7 mouse cellular contexts compared by ENCODE assay signal in genomic region chr1:87263796-87264133, GRCm38 (mm10). TPM values are rescaled to one million over a fixed set of nuclear protein-coding genes. Genes with fewer than 3 reads are reported as not detected.
DNase-seq lines count a peak whose midpoint lies in the region; ATAC-seq and TF ChIP-seq lines count a peak whose summit lies in the region.

No protein-coding gene starts in this region.

- H3K27me3 ChIP-seq in lung, postnatal 0 days (replicated peaks; ENCODE audit: insufficient read depth, low read length): peaks cover 50% of the 10 kb centered on the region
- peaks cover 80% of the 10 kb centered on the region for H3K27me3 ChIP-seq in forebrain, embryonic 12.5 days
- H3K27me3 ChIP-seq in limb, embryonic 14.5 days (ENCODE audit: control insufficient read depth, insufficient read depth, low read length): peaks cover 53% of the 10 kb centered on the region
- peaks cover 68% of the 10 kb centered on the region for H3K27me3 ChIP-seq in stomach, embryonic 15.5 days (replicated peaks)

- TF ChIP-seq CTCF in lung, postnatal 0 days (IDR thresholded peaks at IDR 0.05): no peak

- H3K4me2 ChIP-seq in lung, postnatal 0 days (replicated peaks; ENCODE audit: low read depth, low read length): peak overlapping the region; percentile 78
- peak overlapping the region; percentile 99 for H3K4me2 ChIP-seq in forebrain, embryonic 12.5 days
- peak overlapping the region; percentile 96 for H3K4me2 ChIP-seq in limb, embryonic 14.5 days (replicated peaks; ENCODE audit: low read depth, low read length, severe bottlenecking)
- H3K4me2 ChIP-seq in stomach, embryonic 15.5 days: peak overlapping the region; percentile 95

- H3K4me1 ChIP-seq in lung, postnatal 0 days (ENCODE audit: insufficient read depth, low read depth, low read length): peaks cover 12% of the 10 kb centered on the region; the same call in 1 of the 2 replicates
- peaks cover 32% of the 10 kb centered on the region for H3K4me1 ChIP-seq in forebrain, embryonic 12.5 days
- peaks cover 14% of the 10 kb centered on the region for H3K4me1 ChIP-seq in limb, embryonic 14.5 days (ENCODE audit: control insufficient read depth, insufficient read depth, low read length)
- peaks cover 12% of the 10 kb centered on the region for H3K4me1 ChIP-seq in stomach, embryonic 15.5 days

- DNase-seq in lung, postnatal 0 days (ENCODE audit: low spot score): no peak
- no peak for DNase-seq in lung, postnatal 25 days (ENCODE audit: low spot score)
- DNase-seq in limb, embryonic 14.5 days (ENCODE audit: low spot score): no peak
- no peak for DNase-seq in right cerebral cortex, postnatal 10 days (ENCODE audit: low spot score in 2 of 2)
- DNase-seq in layer of hippocampus, adult 9-11 months: no peak

- H3K27ac ChIP-seq in lung, postnatal 0 days (ENCODE audit: low read length): no peak overlapping the region
- no peak overlapping the region for H3K27ac ChIP-seq in forebrain, embryonic 12.5 days
- no peak overlapping the region for H3K27ac ChIP-seq in limb, embryonic 14.5 days (replicated peaks; ENCODE audit: low read depth, low read length)
- H3K27ac ChIP-seq in stomach, embryonic 15.5 days: no peak overlapping the region

- H3K4me3 ChIP-seq in lung, postnatal 0 days (ENCODE audit: low read depth, low read length): peak overlapping the region; percentile 43
- H3K4me3 ChIP-seq in forebrain, embryonic 12.5 days (replicated peaks): peak overlapping the region; percentile 55
- peak overlapping the region; percentile 49 for H3K4me3 ChIP-seq in limb, embryonic 14.5 days (replicated peaks; ENCODE audit: low read length)
- H3K4me3 ChIP-seq in stomach, embryonic 15.5 days (replicated peaks): peak overlapping the region; percentile 45

- no peak overlapping the region for H3K9ac ChIP-seq in lung, postnatal 0 days (replicated peaks; ENCODE audit: low read depth)
- no peak overlapping the region for H3K9ac ChIP-seq in forebrain, embryonic 12.5 days
- peak overlapping the region; percentile 28; the same call in 1 of the 2 replicates for H3K9ac ChIP-seq in limb, embryonic 14.5 days (ENCODE audit: low read depth, low read length, severe bottlenecking)
- H3K9ac ChIP-seq in stomach, embryonic 15.5 days: no peak overlapping the region

- 2% methylated on average over 12 of the region's 12 CpGs for WGBS in lung, postnatal 0 days
- WGBS in forebrain, embryonic 12.5 days: under 1% methylated on average over 12 of the region's 12 CpGs
- 2% methylated on average over 12 of the region's 12 CpGs for WGBS in limb, embryonic 14.5 days
- 6% methylated on average over 12 of the region's 12 CpGs for WGBS in stomach, embryonic 15.5 days

- no peak for TF ChIP-seq EP300 in lung, postnatal 0 days (IDR thresholded peaks at IDR 0.05)

- no peak for ATAC-seq in lung, postnatal 0 days
- no peak for ATAC-seq in forebrain, embryonic 12.5 days (ENCODE audit: low FRiP score)
- ATAC-seq in limb, embryonic 14.5 days (ENCODE audit: low FRiP score, low read depth): no peak
- no peak for ATAC-seq in stomach, embryonic 15.5 days (ENCODE audit: insufficient read depth, low FRiP score, low read depth)

- no peaks in the 10 kb centered on the region for H3K36me3 ChIP-seq in lung, postnatal 0 days (ENCODE audit: insufficient read depth, low read length)
- no peaks in the 10 kb centered on the region for H3K36me3 ChIP-seq in forebrain, embryonic 12.5 days (replicated peaks)
- H3K36me3 ChIP-seq in limb, embryonic 14.5 days (ENCODE audit: control insufficient read depth, insufficient read depth, low read length): no peaks in the 10 kb centered on the region
- no peaks in the 10 kb centered on the region for H3K36me3 ChIP-seq in stomach, embryonic 15.5 days

- H3K9me3 ChIP-seq in lung, postnatal 0 days (ENCODE audit: low read length): no peaks in the 10 kb centered on the region
- no peaks in the 10 kb centered on the region for H3K9me3 ChIP-seq in forebrain, embryonic 12.5 days
- no peaks in the 10 kb centered on the region for H3K9me3 ChIP-seq in limb, embryonic 14.5 days (ENCODE audit: control insufficient read depth, low read length)
- H3K9me3 ChIP-seq in stomach, embryonic 15.5 days: no peaks in the 10 kb centered on the region

- TF ChIP-seq POLR2A in limb, embryonic 14.5 days (IDR thresholded peaks at IDR 0.05; ENCODE audit: borderline replicate concordance, extremely low read depth, insufficient read depth, insufficient read length): no peak

RNA-seq across cellular contexts. Expression of gene Efhd1, which starts 0.4 kb away (rescaled TPM):
- 0.24 and 0.69 TPM in 2 replicates for polyA plus RNA-seq in lung, postnatal 0 days (2015; fragmentation: Nextera tagmentation; extraction: Ambion mirVana)
- 1.5 and 1.6 TPM in 2 replicates for polyA plus RNA-seq in forebrain, embryonic 12.5 days (2016; fragmentation: Nextera tagmentation; extraction: Ambion mirVana)
- polyA plus RNA-seq in limb, embryonic 14.5 days (2012; rRNA removed): 2.3 TPM in 2 replicates
- 2.2 and 2.5 TPM in 2 replicates for polyA plus RNA-seq in limb, embryonic 14.5 days (2014; fragmentation: Nextera tagmentation; extraction: Ambion mirVana)
- polyA plus RNA-seq in stomach, embryonic 15.5 days (2015; fragmentation: Nextera tagmentation; extraction: Ambion mirVana): 0.18 and 0.48 TPM in 2 replicates

RNA-seq across cellular contexts. Expression of gene Eif4e2, which starts 50.1 kb away (rescaled TPM):
- polyA plus RNA-seq in lung, postnatal 0 days (2015; fragmentation: Nextera tagmentation; extraction: Ambion mirVana): 110 and 118 TPM in 2 replicates
- polyA plus RNA-seq in forebrain, embryonic 12.5 days (2016; fragmentation: Nextera tagmentation; extraction: Ambion mirVana): 134 and 137 TPM in 2 replicates
- polyA plus RNA-seq in limb, embryonic 14.5 days (2012; rRNA removed): 84.7 and 118 TPM in 2 replicates
- polyA plus RNA-seq in limb, embryonic 14.5 days (2014; fragmentation: Nextera tagmentation; extraction: Ambion mirVana): 139 and 144 TPM in 2 replicates
- 149 and 156 TPM in 2 replicates for polyA plus RNA-seq in stomach, embryonic 15.5 days (2015; fragmentation: Nextera tagmentation; extraction: Ambion mirVana)

RNA-seq across cellular contexts. Expression of gene Chrng, which starts 59.3 kb away (rescaled TPM):
- 0.04 TPM in 1 of 2 replicates, not detected in the other for polyA plus RNA-seq in lung, postnatal 0 days (2015; fragmentation: Nextera tagmentation; extraction: Ambion mirVana)
- polyA plus RNA-seq in forebrain, embryonic 12.5 days (2016; fragmentation: Nextera tagmentation; extraction: Ambion mirVana): not detected in 2 replicates
- 44.7 and 50.8 TPM in 2 replicates for polyA plus RNA-seq in limb, embryonic 14.5 days (2012; rRNA removed)
- 18.2 and 29.3 TPM in 2 replicates for polyA plus RNA-seq in limb, embryonic 14.5 days (2014; fragmentation: Nextera tagmentation; extraction: Ambion mirVana)
- polyA plus RNA-seq in stomach, embryonic 15.5 days (2015; fragmentation: Nextera tagmentation; extraction: Ambion mirVana): 0.14 and 0.86 TPM in 2 replicates

Comparison
In these comparisons a context has a peak if more than half of its experiments do, and no peak if none do; other contexts are left out.
1. RNA of gene Chrng, which starts 59.3 kb away (polyA plus RNA-seq): 18.2 to 50.8 TPM in limb, embryonic 14.5 days; 0.14 to 0.86 TPM in stomach, embryonic 15.5 days, not detected in forebrain, embryonic 12.5 days and 0.04 TPM in lung, postnatal 0 days; every median in the first group is over 10 times any median in the second.
2. Peak in every context shown above with its lines, with median percentiles within 50 percentile points of each other: H3K4me2 ChIP-seq and H3K4me3 ChIP-seq.